Mouse (Mus musculus): ENCODE data around the gene Lcn11. TPM values are rescaled to one million over a fixed set of nuclear protein-coding genes. Genes with fewer than 3 reads are reported as not detected.
"Not testable (repeated sequence)": the region's sequence is repeated elsewhere in the genome, so short reads cannot be mapped to it uniquely, and the experiment has no call there.

Lcn11 gene
- polyA plus RNA-seq, 1 experiment from 2014 or later = not detected

DNA sequence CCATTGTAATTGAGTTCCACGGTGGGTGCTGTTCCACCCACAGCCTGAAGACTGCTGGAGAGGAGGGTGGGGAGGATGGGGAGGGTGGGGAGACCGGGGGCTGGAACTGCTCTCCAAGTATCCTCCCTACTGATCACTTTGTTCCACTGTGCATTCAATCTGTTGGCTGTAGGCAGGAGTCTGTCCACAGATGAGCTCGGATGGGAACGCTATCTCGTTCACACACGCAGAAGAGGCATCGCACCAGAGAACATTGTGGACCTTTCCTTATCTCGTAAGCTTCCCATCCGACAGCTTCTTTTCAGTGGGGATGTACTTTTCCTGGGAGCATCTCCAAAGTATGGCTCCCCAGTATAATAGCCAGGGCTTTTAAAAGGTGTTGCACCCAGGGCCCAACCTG is 2.3 kb downstream of the Lcn11 start:
- ChIA-PET POLR2A (no interaction called here), CTCF (no interaction called here)
- in situ Hi-C loops (cut with MboI; ENCODE audit: low pct_unique_long_range_greater_than_20kb) = no loop called here
- no peak for TF ChIP-seq CTCF (IDR thresholded peaks at IDR 0.05)
- no peak for DNase-seq (ENCODE audit: low read depth, low spot score)
- no peak for ATAC-seq
- peaks cover 9% of the 10 kb centered on the region for H3K27me3 ChIP-seq

DNA sequence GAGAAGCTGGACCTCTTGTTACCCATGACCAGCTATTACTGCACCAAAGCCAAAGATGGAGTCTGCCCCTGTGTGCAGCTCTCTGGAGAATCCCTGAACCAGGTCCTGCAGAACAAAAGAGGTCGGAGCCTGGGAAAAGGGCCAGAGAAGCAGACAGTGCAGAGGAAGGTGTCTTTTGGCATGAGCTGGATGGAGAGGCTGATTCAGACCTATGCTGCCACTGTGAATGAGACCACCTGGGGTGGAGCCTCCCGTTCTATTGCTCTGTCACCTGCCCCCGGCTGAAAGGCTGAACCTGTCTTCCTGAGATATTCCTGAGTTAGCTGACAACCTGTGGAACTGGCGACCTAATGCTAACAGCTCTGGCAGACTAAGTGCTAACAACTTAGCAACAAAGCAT is 4.1 kb downstream of the Lcn11 start:
- H3K27me3 ChIP-seq = peaks cover 9% of the 10 kb centered on the region
- ATAC-seq (no peak), DNase-seq (ENCODE audit: low read depth, low spot score) (no peak)
- in situ Hi-C loops (cut with MboI; ENCODE audit: low pct_unique_long_range_greater_than_20kb) = no loop called here
- ChIA-PET POLR2A (no interaction called here), CTCF (no interaction called here)
- TF ChIP-seq CTCF (IDR thresholded peaks at IDR 0.05) = no peak

GRCm38 (mm10) chr2:25781957-25782356 is 5.1 kb downstream of the Lcn11 start, which contains the start of gene Gm13539:
Gm13539 (plus strand) TSS chr2:25782257.
- no peak for TF ChIP-seq CTCF (IDR thresholded peaks at IDR 0.05)
- in situ Hi-C loops (cut with MboI; ENCODE audit: low pct_unique_long_range_greater_than_20kb) = no loop called here
- ChIA-PET POLR2A (no interaction called here), CTCF (no interaction called here)
- H3K27me3 ChIP-seq = peaks cover 9% of the 10 kb centered on the region
- no peak for ATAC-seq
- no peak for DNase-seq (ENCODE audit: low read depth, low spot score)

GRCm38 (mm10) chr2:25785573-25786322 is 8.9 kb downstream of the Lcn11 start:
- no peak for ATAC-seq
- no peak for TF ChIP-seq CTCF (IDR thresholded peaks at IDR 0.05)
- in situ Hi-C loops (cut with MboI; ENCODE audit: low pct_unique_long_range_greater_than_20kb) = no loop called here
- CTCF ChIA-PET = no interaction called here
- DNase-seq (ENCODE audit: low read depth, low spot score) = no peak
- POLR2A ChIA-PET = no interaction called here
- peaks cover 9% of the 10 kb centered on the region for H3K27me3 ChIP-seq

- no peak for TF ChIP-seq CTCF (IDR thresholded peaks at IDR 0.05)
- DNase-seq (ENCODE audit: low read depth, low spot score) (no peak), ATAC-seq (no peak)
- H3K27me3 ChIP-seq = no peaks in the 10 kb centered on the region
- ChIA-PET POLR2A (no interaction called here), CTCF (no interaction called here)
- in situ Hi-C loops (cut with MboI; ENCODE audit: low pct_unique_long_range_greater_than_20kb) = no loop called here
Observed at GRCm38 (mm10) chr2:25789092-25789491, 12.3 kb downstream of the Lcn11 start.

DNA sequence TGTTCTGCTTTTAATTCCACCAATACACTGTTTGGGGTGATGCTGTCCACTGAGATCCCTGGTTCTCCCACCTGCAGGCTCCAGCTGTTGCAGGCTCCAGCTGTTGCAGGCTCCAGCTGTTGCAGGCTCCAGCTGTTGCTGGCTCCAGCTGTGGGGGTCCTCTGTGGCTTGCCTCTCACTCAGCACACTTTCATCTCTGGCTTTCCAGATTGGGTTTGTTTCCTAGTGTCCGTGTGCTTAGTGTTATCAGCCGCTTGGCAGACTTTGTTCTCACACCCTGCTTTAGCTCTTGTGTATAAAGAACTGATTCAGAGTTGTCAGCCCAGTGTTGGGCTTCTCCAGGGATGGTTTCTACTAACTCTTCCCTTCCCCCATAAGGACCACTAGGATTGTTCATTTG is 20.8 kb downstream of the Lcn11 start:
- ChIA-PET CTCF (interaction anchor here (1.2 kb wide), 1 partner anchor 17 kb away, joined by 3 read pairs; no protein-coding TSS in a partner anchor), POLR2A (no interaction called here)
- ATAC-seq (no peak), DNase-seq (ENCODE audit: low read depth, low spot score) (no peak)
- no peak for TF ChIP-seq CTCF (IDR thresholded peaks at IDR 0.05)
- in situ Hi-C loops (cut with MboI; ENCODE audit: low pct_unique_long_range_greater_than_20kb) = no loop called here
- no peaks in the 10 kb centered on the region for H3K27me3 ChIP-seq

DNA sequence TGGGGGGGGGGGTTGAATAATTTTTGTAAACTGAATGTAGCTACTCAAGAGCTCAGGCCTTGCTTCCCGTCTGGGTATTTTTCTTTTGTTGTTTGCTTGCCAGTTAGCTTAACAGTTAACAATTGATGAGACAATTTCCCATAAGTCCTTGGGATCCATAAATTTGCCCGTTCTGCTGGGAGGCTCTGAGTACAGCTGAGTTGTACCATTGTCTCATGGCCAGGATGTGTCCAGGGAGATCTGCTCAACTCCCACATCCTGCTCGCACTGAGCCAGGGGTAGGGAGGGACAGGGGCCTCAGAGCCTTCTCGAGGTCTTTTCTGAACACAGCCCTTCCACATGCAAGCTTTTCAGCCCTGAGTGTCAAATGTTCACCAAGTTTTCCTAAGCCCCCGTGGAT is 21.2 kb downstream of the Lcn11 start:
- TF ChIP-seq CTCF (IDR thresholded peaks at IDR 0.05) = no peak
- ATAC-seq (no peak), DNase-seq (ENCODE audit: low read depth, low spot score) (no peak)
- no peaks in the 10 kb centered on the region for H3K27me3 ChIP-seq
- CTCF ChIA-PET = interaction anchor here (1.2 kb wide), 1 partner anchor 17 kb away, joined by 3 read pairs; no protein-coding TSS in a partner anchor
- POLR2A ChIA-PET = no interaction called here
- in situ Hi-C loops (cut with MboI; ENCODE audit: low pct_unique_long_range_greater_than_20kb) = no loop called here

GRCm38 (mm10) chr2:25811711-25812110 is 34.9 kb downstream of the Lcn11 start:
- no peaks in the 10 kb centered on the region for H3K27me3 ChIP-seq
- in situ Hi-C loops (cut with MboI; ENCODE audit: low pct_unique_long_range_greater_than_20kb) = no loop called here
- ATAC-seq (no peak), DNase-seq (ENCODE audit: low read depth, low spot score) (no peak)
- ChIA-PET POLR2A (no interaction called here), CTCF (interaction anchor here (2.1 kb wide), 1 partner anchor 9 kb away, joined by 6 read pairs; no protein-coding TSS in a partner anchor)
- TF ChIP-seq CTCF (IDR thresholded peaks at IDR 0.05) = no peak

DNA sequence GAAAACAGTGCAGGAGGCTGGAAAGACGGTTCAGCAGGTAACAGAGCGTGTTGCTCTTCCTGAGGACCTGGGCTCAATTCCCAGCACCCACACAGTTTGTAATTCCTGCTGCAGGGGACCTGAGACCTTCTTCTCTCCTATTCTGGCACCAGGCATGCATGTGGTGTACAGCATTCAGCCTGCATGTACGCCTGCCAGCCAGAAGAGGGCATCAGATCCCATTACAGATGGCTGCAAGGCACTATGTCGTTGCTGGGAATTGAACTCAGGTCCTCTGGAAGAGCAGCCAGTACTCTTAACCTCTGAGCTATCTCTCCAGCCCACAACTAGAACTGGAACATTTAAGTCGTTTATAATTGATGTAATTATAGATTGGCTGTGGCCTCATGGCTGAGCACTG is 36.5 kb downstream of the Lcn11 start:
- no peak for DNase-seq (ENCODE audit: low read depth, low spot score)
- no peak for ATAC-seq
- in situ Hi-C loops (cut with MboI; ENCODE audit: low pct_unique_long_range_greater_than_20kb) = no loop called here
- CTCF ChIA-PET = no interaction called here
- POLR2A ChIA-PET = no interaction called here
- H3K27me3 ChIP-seq = no peaks in the 10 kb centered on the region
- TF ChIP-seq CTCF (IDR thresholded peaks at IDR 0.05) = no peak

DNA sequence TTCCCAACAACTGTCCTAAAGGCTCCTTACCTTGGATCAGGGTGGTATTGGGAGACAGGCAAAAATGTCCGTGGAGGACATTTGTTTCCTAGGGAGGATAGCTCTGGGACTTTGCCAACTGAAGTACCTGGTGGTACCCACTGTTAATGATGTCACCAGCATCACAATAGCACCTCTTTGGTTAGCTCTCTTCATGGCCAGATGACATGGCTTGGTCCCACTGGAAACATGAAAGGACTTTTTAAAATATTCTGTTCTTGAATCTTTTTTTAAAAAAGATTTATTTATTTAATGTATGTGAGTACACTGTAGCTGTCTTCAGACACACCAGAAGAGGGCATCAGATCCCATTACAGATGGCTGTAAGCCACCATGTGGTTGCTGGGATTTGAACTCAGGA is 38.9 kb downstream of the Lcn11 start, which contains the start of gene Glt6d1:
TSS of gene Glt6d1 (minus strand) at position 101 of the 400 bp plus-strand sequence.
- POLR2A ChIA-PET; CTCF ChIA-PET; in situ Hi-C loops (cut with MboI; ENCODE audit: low pct_unique_long_range_greater_than_20kb); DNase-seq (ENCODE audit: low read depth, low spot score); H3K27me3 ChIP-seq; ATAC-seq: not testable (repeated sequence)

DNA sequence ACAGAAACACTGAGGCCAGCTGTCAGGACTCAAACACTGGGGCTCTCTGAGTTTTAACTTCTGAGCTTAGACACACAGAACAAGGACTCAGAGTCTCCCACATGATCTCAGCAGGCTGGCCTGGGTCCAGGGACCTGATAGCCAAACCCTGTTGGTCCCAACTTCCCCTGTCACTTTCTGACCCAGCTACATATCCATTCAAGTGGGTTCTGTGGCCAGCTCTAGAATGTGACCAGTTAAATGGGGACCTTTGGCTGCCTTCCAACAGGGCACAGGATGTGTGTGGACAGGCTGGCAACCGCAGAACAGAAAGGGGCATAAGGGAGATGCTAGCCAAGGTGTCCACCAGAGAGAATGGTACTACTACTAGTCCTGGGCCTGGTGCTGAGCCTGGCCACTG is 46.0 kb downstream of the Lcn11 start, which contains the start of gene Lcn9:
TSS of gene Lcn9 (plus strand) at position 348 of the 400 bp plus-strand sequence.
- POLR2A ChIA-PET = no interaction called here
- no peak for TF ChIP-seq CTCF (IDR thresholded peaks at IDR 0.05)
- no peaks in the 10 kb centered on the region for H3K27me3 ChIP-seq

DNA sequence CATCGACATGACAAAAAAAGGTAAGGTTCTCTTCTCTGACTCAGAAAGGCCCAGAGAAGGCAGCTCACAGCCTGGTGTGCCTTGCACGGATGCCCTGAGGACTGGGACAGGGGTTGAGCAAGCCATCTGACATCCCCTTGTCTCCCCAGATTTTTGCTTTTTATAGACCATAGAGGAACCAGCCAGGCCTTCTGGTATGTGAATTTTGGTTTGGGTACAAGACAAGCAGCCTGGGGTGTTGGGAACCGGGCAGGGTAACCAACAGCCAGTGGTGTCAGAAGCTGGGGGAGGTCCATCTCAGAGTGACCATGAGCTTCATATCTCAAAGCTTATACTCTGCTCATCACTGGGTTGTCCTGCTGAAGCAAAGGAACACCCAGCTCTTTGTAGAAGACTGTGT is 47.9 kb downstream of the Lcn11 start:
- no peak for TF ChIP-seq CTCF (IDR thresholded peaks at IDR 0.05)
- POLR2A ChIA-PET = no interaction called here
- ATAC-seq (no peak), DNase-seq (ENCODE audit: low read depth, low spot score) (no peak)
- CTCF ChIA-PET = no interaction called here
- in situ Hi-C loops (cut with MboI; ENCODE audit: low pct_unique_long_range_greater_than_20kb) = loop anchor here (5.0 to 25.0 kb wide), 2 partner anchors 93 to 188 kb away; partner anchors contain the start of gene Ubac1
- no peaks in the 10 kb centered on the region for H3K27me3 ChIP-seq

More for the DNA sequence above, 46.0 kb downstream of the Lcn11 start, which contains the start of gene Lcn9:
- CTCF ChIA-PET = no interaction called here
- no peak for DNase-seq (ENCODE audit: low read depth, low spot score)
- in situ Hi-C loops (cut with MboI; ENCODE audit: low pct_unique_long_range_greater_than_20kb) = no loop called here
- ATAC-seq = no peak

Data from Patski (cell line).